Mouse (Mus musculus): ENCODE measurements around the gene Tes3-ps.

DNA sequence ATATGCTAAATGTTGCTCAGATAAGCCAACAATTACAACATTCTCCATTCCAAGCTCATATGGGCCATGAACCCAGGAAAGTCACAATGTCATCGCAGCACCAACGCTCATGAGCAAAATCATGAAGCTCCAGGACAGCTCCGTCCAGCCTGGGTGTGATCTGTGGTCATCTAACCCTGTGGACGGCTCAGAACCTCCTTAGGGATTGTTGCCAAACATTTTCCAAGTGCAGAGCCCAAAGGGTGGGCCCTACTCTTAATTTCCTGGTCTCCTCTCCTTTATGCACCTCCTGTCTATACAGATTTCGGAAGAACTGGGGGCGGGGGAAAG is 20.5 kb upstream of the Tes3-ps start:
- no peak for TF ChIP-seq CTCF (IDR thresholded peaks at IDR 0.05 in 2 of 3, conservative IDR thresholded peaks at IDR 0.05 in 1 of 3; ENCODE audit: control insufficient read depth in 1 of 3, insufficient read depth in 1 of 3, low read depth in 2 of 3, low read length in 3 of 3, poor library complexity in 1 of 3, severe bottlenecking in 1 of 3)
- TF ChIP-seq HCFC1 (IDR thresholded peaks at IDR 0.05; ENCODE audit: low read depth, low read length) = no peak
- no peak for TF ChIP-seq MYC (IDR thresholded peaks at IDR 0.05; ENCODE audit: low read depth, low read length)
- no peak for TF ChIP-seq POLR2A (IDR thresholded peaks at IDR 0.05; ENCODE audit: control insufficient read depth in 1 of 2, insufficient read depth in 1 of 2, low read depth in 1 of 2, low read length in 2 of 2, poor library complexity in 1 of 2)
- TF ChIP-seq SMC3 (IDR thresholded peaks at IDR 0.05; ENCODE audit: low read depth, low read length) = no peak
- TF ChIP-seq USF1 (IDR thresholded peaks at IDR 0.05; ENCODE audit: low read depth, low read length) = no peak
- TF ChIP-seq NRF1 (IDR thresholded peaks at IDR 0.05; ENCODE audit: insufficient read depth, low read depth, low read length, poor library complexity, severe bottlenecking) = no peak
- no peak for TF ChIP-seq RCOR1 (IDR thresholded peaks at IDR 0.05; ENCODE audit: low read depth, low read length)
- no peak for TF ChIP-seq GATA1 (IDR thresholded peaks at IDR 0.05; ENCODE audit: low read depth, low read length)
- no peak for TF ChIP-seq POLR2AphosphoS2 (IDR thresholded peaks at IDR 0.05; ENCODE audit: low read length)
- no peak for TF ChIP-seq ETS1 (IDR thresholded peaks at IDR 0.05; ENCODE audit: low read depth, low read length)
- TF ChIP-seq MEF2A (IDR thresholded peaks at IDR 0.05; ENCODE audit: extremely low read depth, insufficient replicate concordance, low read depth, low read length, poor library complexity, severe bottlenecking) = no peak
- TF ChIP-seq JUND (IDR thresholded peaks at IDR 0.05; ENCODE audit: low read depth, low read length) = no peak
